Mouse (Mus musculus): ENCODE measurements at regions not wholly inside any gene's neighbourhood (a gene's known extent, or its start where the extent isn't known, plus 50 kb on each side); places are given as distances from the start of the nearest gene placed in this dataset.
A peak's percentile ranks its signal among the peaks of the same experiment; 100 is the strongest.

GRCm38 (mm10) chr13:44243211-44243610 lies 458.6 kb downstream of the Cd83 start:
- no peak for DNase-seq (ENCODE audit: low spot score in 2 of 2)

GRCm38 (mm10) chr13:44246714-44247251 lies 462.2 kb downstream of the Cd83 start:
- no peak for DNase-seq (ENCODE audit: low spot score in 2 of 2)

GRCm38 (mm10) chr13:44247861-44248260 lies 463.3 kb downstream of the Cd83 start:
- no peak for DNase-seq (ENCODE audit: low spot score in 2 of 2)

GRCm38 (mm10) chr13:44248401-44248800 lies 463.8 kb downstream of the Cd83 start:
- no peak for DNase-seq (ENCODE audit: low spot score in 2 of 2)

GRCm38 (mm10) chr13:44249119-44249518 lies 464.5 kb downstream of the Cd83 start:
- DNase-seq (ENCODE audit: low spot score in 2 of 2): no peak

GRCm38 (mm10) chr13:44250474-44251201 lies 466.1 kb downstream of the Cd83 start:
- DNase-seq (ENCODE audit: low spot score in 2 of 2): no peak

- DNase-seq (ENCODE audit: low spot score in 2 of 2): no peak
Observed at GRCm38 (mm10) chr13:44251503-44251902, 466.9 kb downstream of the Cd83 start.

- DNase-seq (ENCODE audit: low spot score in 2 of 2): no peak
Observed at GRCm38 (mm10) chr13:44252496-44252895, 467.9 kb downstream of the Cd83 start.

GRCm38 (mm10) chr13:44258422-44258821 lies 470.9 kb upstream of the Jarid2 start:
- no peak for DNase-seq (ENCODE audit: low spot score in 2 of 2)

- no peak for DNase-seq (ENCODE audit: low spot score in 2 of 2)
Observed at GRCm38 (mm10) chr13:44260039-44260438, 469.2 kb upstream of the Jarid2 start.

- no peak for DNase-seq (ENCODE audit: low spot score in 2 of 2)
Observed at GRCm38 (mm10) chr13:44260637-44261333, 468.5 kb upstream of the Jarid2 start.

- no peak for DNase-seq (ENCODE audit: low spot score in 2 of 2)
Observed at GRCm38 (mm10) chr13:44272746-44273524, 456.3 kb upstream of the Jarid2 start.

GRCm38 (mm10) chr13:44277952-44278351 lies 451.3 kb upstream of the Jarid2 start:
- no peak for DNase-seq (ENCODE audit: low spot score in 2 of 2)

GRCm38 (mm10) chr13:44279036-44279435 lies 450.2 kb upstream of the Jarid2 start:
- peak; percentile 13 to 18 for DNase-seq (ENCODE audit: low spot score in 2 of 2)

- DNase-seq (ENCODE audit: low spot score in 2 of 2): no peak
Observed at GRCm38 (mm10) chr13:44280296-44280695, 449.0 kb upstream of the Jarid2 start.

- DNase-seq (ENCODE audit: low spot score in 2 of 2): no peak
Observed at GRCm38 (mm10) chr13:44281796-44282195, 447.5 kb upstream of the Jarid2 start.

- DNase-seq (ENCODE audit: low spot score in 2 of 2): peak; percentile 25 to 29
Observed at GRCm38 (mm10) chr13:44282306-44282705, 447.0 kb upstream of the Jarid2 start.

- peak; percentile 66 to 72 for DNase-seq (ENCODE audit: low spot score in 2 of 2)
Observed at GRCm38 (mm10) chr13:44282731-44283571, 446.3 kb upstream of the Jarid2 start.

GRCm38 (mm10) chr13:44285881-44286280 lies 443.4 kb upstream of the Jarid2 start:
- no peak for DNase-seq (ENCODE audit: low spot score in 2 of 2)

GRCm38 (mm10) chr13:44290199-44290598 lies 439.1 kb upstream of the Jarid2 start:
- DNase-seq (ENCODE audit: low spot score in 2 of 2): no peak

GRCm38 (mm10) chr13:44292476-44293056 lies 436.7 kb upstream of the Jarid2 start:
- DNase-seq (ENCODE audit: low spot score in 2 of 2): no peak
